Mouse (Mus musculus): ENCODE data around the gene Chic1. TPM values are rescaled to one million over a fixed set of nuclear protein-coding genes. Genes with fewer than 3 reads are reported as not detected.

The Chic1 gene
- polyA plus RNA-seq, 1 experiment from 2014 or later: 3.0 TPM

- Histone ChIP-seq H3K27me3 (ENCODE audit: insufficient read depth, low read length) (no peaks in the 10 kb centered on the region; the same call in 1 of the 2 replicates), H3K9me3 (ENCODE audit: low read depth, low read length) (no peaks in the 10 kb centered on the region), H3K4me3 (ENCODE audit: low read depth, low read length) (no peak overlapping the region), H3K4me2 (no peak overlapping the region), H3K4me1 (ENCODE audit: insufficient read depth) (no peaks in the 10 kb centered on the region), H3K27ac (ENCODE audit: low read depth) (no peak overlapping the region), H3K36me3 (ENCODE audit: insufficient read depth) (no peaks in the 10 kb centered on the region), H3K9ac (no peak overlapping the region)
- WGBS: 71% methylated on average over 7 of the region's 7 CpGs
- ATAC-seq (ENCODE audit: insufficient read depth) (no peak), DNase-seq (peak; percentile 2)
- TF ChIP-seq CTCF (IDR thresholded peaks at IDR 0.05; ENCODE audit: low read depth): no peak
These were observed 71.4 kb downstream of the Chic1 start for GRCm38 (mm10) chrX:103427677-103428076.

GRCm38 (mm10) chrX:103432293-103432692 is 76.0 kb downstream of the Chic1 start:
- no peak overlapping the region for H3K27ac ChIP-seq (ENCODE audit: low read depth)
- H3K36me3 ChIP-seq (ENCODE audit: insufficient read depth): no peaks in the 10 kb centered on the region
- ATAC-seq (ENCODE audit: insufficient read depth): no peak
- no peak for TF ChIP-seq CTCF (IDR thresholded peaks at IDR 0.05; ENCODE audit: low read depth)
- DNase-seq: no peak
- 65% methylated on average over 7 of the region's 7 CpGs for WGBS
- H3K4me2 ChIP-seq: no peak overlapping the region
- H3K9me3 ChIP-seq (ENCODE audit: low read depth, low read length): no peaks in the 10 kb centered on the region
- H3K4me1 ChIP-seq (ENCODE audit: insufficient read depth): no peaks in the 10 kb centered on the region
- no peak overlapping the region for H3K9ac ChIP-seq
- no peak overlapping the region for H3K4me3 ChIP-seq (ENCODE audit: low read depth, low read length)
- peaks cover 2% of the 10 kb centered on the region; the same call in 1 of the 2 replicates for H3K27me3 ChIP-seq (ENCODE audit: insufficient read depth, low read length)

GRCm38 (mm10) chrX:103438023-103438422 is 81.7 kb downstream of the Chic1 start:
- H3K9ac ChIP-seq: no peak overlapping the region
- no peaks in the 10 kb centered on the region for H3K9me3 ChIP-seq (ENCODE audit: low read depth, low read length)
- no peak for ATAC-seq (ENCODE audit: insufficient read depth)
- no peaks in the 10 kb centered on the region for H3K36me3 ChIP-seq (ENCODE audit: insufficient read depth)
- WGBS: 14% methylated on average over 9 of the region's 9 CpGs
- no peak for TF ChIP-seq CTCF (IDR thresholded peaks at IDR 0.05; ENCODE audit: low read depth)
- no peak overlapping the region for H3K4me2 ChIP-seq
- DNase-seq: no peak
- no peaks in the 10 kb centered on the region for H3K4me1 ChIP-seq (ENCODE audit: insufficient read depth)
- H3K27me3 ChIP-seq (ENCODE audit: insufficient read depth, low read length): peaks cover 19% of the 10 kb centered on the region
- no peak overlapping the region for H3K4me3 ChIP-seq (ENCODE audit: low read depth, low read length)
- H3K27ac ChIP-seq (ENCODE audit: low read depth): no peak overlapping the region

- ATAC-seq (ENCODE audit: insufficient read depth): no peak
- peaks cover 19% of the 10 kb centered on the region for H3K27me3 ChIP-seq (ENCODE audit: insufficient read depth, low read length)
- no peaks in the 10 kb centered on the region for H3K9me3 ChIP-seq (ENCODE audit: low read depth, low read length)
- DNase-seq: peak; percentile 83
- TF ChIP-seq CTCF (IDR thresholded peaks at IDR 0.05; ENCODE audit: low read depth): peak; percentile 69
- H3K4me1 ChIP-seq (ENCODE audit: insufficient read depth): no peaks in the 10 kb centered on the region
- H3K27ac ChIP-seq (ENCODE audit: low read depth): no peak overlapping the region
- WGBS: 0% methylated on average over 1 of the region's 1 CpGs
- H3K9ac ChIP-seq: no peak overlapping the region
- no peak overlapping the region for H3K4me2 ChIP-seq
- no peaks in the 10 kb centered on the region for H3K36me3 ChIP-seq (ENCODE audit: insufficient read depth)
- H3K4me3 ChIP-seq (ENCODE audit: low read depth, low read length): no peak overlapping the region
These were observed 84.5 kb downstream of the Chic1 start for GRCm38 (mm10) chrX:103440803-103441202.

- Histone ChIP-seq H3K4me3 (ENCODE audit: low read depth, low read length) (no peak overlapping the region), H3K27me3 (ENCODE audit: insufficient read depth, low read length) (peaks cover 21% of the 10 kb centered on the region), H3K36me3 (ENCODE audit: insufficient read depth) (no peaks in the 10 kb centered on the region), H3K9me3 (ENCODE audit: low read depth, low read length) (no peaks in the 10 kb centered on the region), H3K4me1 (ENCODE audit: insufficient read depth) (no peaks in the 10 kb centered on the region), H3K9ac (no peak overlapping the region), H3K27ac (ENCODE audit: low read depth) (no peak overlapping the region), H3K4me2 (no peak overlapping the region)
- ATAC-seq (ENCODE audit: insufficient read depth) (no peak), DNase-seq (peak; percentile 82)
- peak; percentile 66 for TF ChIP-seq CTCF (IDR thresholded peaks at IDR 0.05; ENCODE audit: low read depth)
- WGBS: 27% methylated on average over 7 of the region's 7 CpGs
These were observed 87.5 kb downstream of the Chic1 start for GRCm38 (mm10) chrX:103443755-103444154.

Other genes with a start within 250 kb of the Chic1 start
- gene Nap1l2, start 169.8 kb upstream of the Chic1 start, polyA plus RNA-seq (2014; fragmentation: Nextera tagmentation; extraction: Ambion mirVana): 0.41 and 1.1 TPM in 2 replicates
- gene Cdx4, start 35.1 kb upstream of the Chic1 start, polyA plus RNA-seq (2014; fragmentation: Nextera tagmentation; extraction: Ambion mirVana): not detected in 2 replicates
- 0.32 and 0.64 TPM in 2 replicates for gene Tsx, start 58.0 kb downstream of the Chic1 start, polyA plus RNA-seq (2014; fragmentation: Nextera tagmentation; extraction: Ambion mirVana)
- gene Gm26992, start 65.5 kb downstream of the Chic1 start, polyA plus RNA-seq (2014; fragmentation: Nextera tagmentation; extraction: Ambion mirVana): not detected in 2 replicates